17 mouse cellular contexts compared by ENCODE assay signal in genomic region chr8:111501724-111502464, GRCm38 (mm10). TPM values are rescaled to one million over a fixed set of nuclear protein-coding genes. Genes with fewer than 3 reads are reported as not detected.
DNase-seq lines count a peak whose midpoint lies in the region; ATAC-seq and TF ChIP-seq lines count a peak whose summit lies in the region.
"Had no signal": no experiment of that assay in that cellular context is flagged by ENCODE, and none has a peak within 500 bp of the region (broad histone marks: within the 10 kb centered on the region; RNA-seq: fewer than 3 reads in every experiment).

No protein-coding gene starts in this region.

- ATAC-seq in liver, embryonic 11.5 days (replicated peaks; ENCODE audit: low FRiP score), result no peak
- no peak for ATAC-seq in heart, embryonic 15.5 days (replicated peaks; ENCODE audit: insufficient number of reproducible peaks, insufficient read depth, low FRiP score, low read depth)
- ATAC-seq in megakaryocyte progenitor cell, adult 5-6 weeks (replicated peaks; ENCODE audit: poor library complexity), result peak; percentile 24; the same call in 1 of the 2 replicates
- ATAC-seq in forebrain, embryonic 16.5 days, result no peak
- ATAC-seq: forebrain, embryonic 14.5 days; hindbrain, embryonic 16.5 days had no signal

- no peaks in the 10 kb centered on the region for H3K27me3 ChIP-seq in liver, adult 2 months (ENCODE audit: control insufficient read depth, insufficient read depth, low read length)
- no peaks in the 10 kb centered on the region for H3K27me3 ChIP-seq in liver, embryonic 11.5 days (replicated peaks; ENCODE audit: control insufficient read depth, insufficient read depth, low read length)
- no peaks in the 10 kb centered on the region for H3K27me3 ChIP-seq in heart, embryonic 15.5 days
- H3K27me3 ChIP-seq in forebrain, embryonic 16.5 days (replicated peaks; ENCODE audit: control insufficient read depth, insufficient read depth, low read length), result no peaks in the 10 kb centered on the region
- H3K27me3 ChIP-seq: neural tube, embryonic 13.5 days had no signal

- no peak overlapping the region for H3K4me2 ChIP-seq in liver, embryonic 11.5 days
- H3K4me2 ChIP-seq in heart, embryonic 15.5 days, result 0 out of 2 replicates have a peak overlapping the region, but pooled peaks have one; percentile 6
- no peak overlapping the region for H3K4me2 ChIP-seq in forebrain, embryonic 16.5 days (ENCODE audit: low read length)
- H3K4me2 ChIP-seq: midbrain, embryonic 11.5 days; neural tube, embryonic 13.5 days had no signal

- TF ChIP-seq CTCF in liver, adult 2 months (IDR thresholded peaks at IDR 0.05; ENCODE audit: low read depth, low read length), result no peak

- no peaks in the 10 kb centered on the region for H3K4me1 ChIP-seq in liver, adult 2 months (ENCODE audit: control insufficient read depth, insufficient read depth, low read length)
- peaks cover 2% of the 10 kb centered on the region; the same call in 1 of the 2 replicates for H3K4me1 ChIP-seq in liver, embryonic 11.5 days (replicated peaks; ENCODE audit: control insufficient read depth, insufficient read depth, low read length)
- H3K4me1 ChIP-seq in heart, embryonic 15.5 days (replicated peaks), result peaks cover 12% of the 10 kb centered on the region
- no peaks in the 10 kb centered on the region for H3K4me1 ChIP-seq in forebrain, embryonic 16.5 days (replicated peaks; ENCODE audit: control insufficient read depth, insufficient read depth, low read length)
- H3K4me1 ChIP-seq: neural tube, embryonic 13.5 days had no signal

- TF ChIP-seq POLR2A in liver, adult 2 months (IDR thresholded peaks at IDR 0.05; ENCODE audit: extremely low read depth, insufficient read depth, low read length), result no peak

- H3K36me3 ChIP-seq in liver, adult 2 months (ENCODE audit: control insufficient read depth, insufficient read depth, low read length), result peaks cover 6% of the 10 kb centered on the region
- peaks cover 14% of the 10 kb centered on the region for H3K36me3 ChIP-seq in liver, embryonic 11.5 days (ENCODE audit: control insufficient read depth, insufficient read depth, low read length)
- peaks cover 8% of the 10 kb centered on the region; the same call in 1 of the 2 replicates for H3K36me3 ChIP-seq in heart, embryonic 15.5 days
- peaks cover 3% of the 10 kb centered on the region; the same call in 1 of the 2 replicates for H3K36me3 ChIP-seq in forebrain, embryonic 16.5 days (ENCODE audit: control insufficient read depth, insufficient read depth)

- peak overlapping the region; percentile 69 for H3K27ac ChIP-seq in liver, adult 2 months (replicated peaks; ENCODE audit: insufficient read depth, low read depth, low read length)
- H3K27ac ChIP-seq in liver, embryonic 11.5 days (ENCODE audit: low read depth, low read length), result no peak overlapping the region
- no peak overlapping the region for H3K27ac ChIP-seq in heart, embryonic 15.5 days
- H3K27ac ChIP-seq in forebrain, embryonic 16.5 days (ENCODE audit: low read length), result no peak overlapping the region
- H3K27ac ChIP-seq: liver, embryonic 14.5 days; neural tube, embryonic 13.5 days had no signal

- WGBS in liver, adult 2 months, result 75% methylated on average over 11 of the region's 11 CpGs
- WGBS in liver, embryonic 11.5 days, result 47% methylated on average over 11 of the region's 11 CpGs
- 32% methylated on average over 11 of the region's 11 CpGs for WGBS in heart, embryonic 15.5 days
- 79% methylated on average over 11 of the region's 11 CpGs for WGBS in forebrain, embryonic 16.5 days

- no peak for DNase-seq in liver, adult 2 months (ENCODE audit: extremely low read depth, low read depth, low spot score)
- DNase-seq in liver, embryonic 11.5 days (ENCODE audit: low spot score), result no peak
- peak; percentile 31 to 39 for DNase-seq in heart, adult 9 months (ENCODE audit: low spot score in 2 of 2)
- DNase-seq in urinary bladder, postnatal 10 days (ENCODE audit: low spot score), result no peak
- DNase-seq: cerebellum, postnatal 10 days; kidney, adult 11 months; spleen, adult 18-20 months; thymus, adult 18-20 months had no signal

- H3K79me2 ChIP-seq in liver, adult 2 months (ENCODE audit: control insufficient read depth, insufficient read depth, low read length), result no peaks in the 10 kb centered on the region

- H3K9ac ChIP-seq in liver, adult 2 months (ENCODE audit: low read depth, low read length), result no peak overlapping the region
- H3K9ac ChIP-seq in liver, embryonic 11.5 days (ENCODE audit: low read depth, low read length), result no peak overlapping the region
- no peak overlapping the region for H3K9ac ChIP-seq in heart, embryonic 15.5 days
- H3K9ac ChIP-seq in forebrain, embryonic 16.5 days (replicated peaks; ENCODE audit: low read depth, low read length), result no peak overlapping the region
- H3K9ac ChIP-seq: liver, embryonic 14.5 days; neural tube, embryonic 13.5 days had no signal

- no peaks in the 10 kb centered on the region for H3K9me3 ChIP-seq in liver, embryonic 11.5 days (ENCODE audit: control insufficient read depth, low read length)
- H3K9me3 ChIP-seq in heart, embryonic 15.5 days (replicated peaks), result no peaks in the 10 kb centered on the region
- H3K9me3 ChIP-seq in forebrain, embryonic 16.5 days (ENCODE audit: control insufficient read depth, low read length), result no peaks in the 10 kb centered on the region
- H3K9me3 ChIP-seq: G1E; neural tube, embryonic 13.5 days had no signal

- no peak overlapping the region for H3K4me3 ChIP-seq in liver, adult 2 months (ENCODE audit: insufficient read depth, low read depth, low read length)
- H3K4me3 ChIP-seq in liver, embryonic 11.5 days (ENCODE audit: low read depth, low read length), result no peak overlapping the region
- H3K4me3 ChIP-seq in heart, embryonic 15.5 days, result no peak overlapping the region
- H3K4me3 ChIP-seq in forebrain, embryonic 16.5 days (replicated peaks; ENCODE audit: low read length), result no peak overlapping the region
- H3K4me3 ChIP-seq: neural tube, embryonic 13.5 days had no signal

RNA-seq across cellular contexts. Expression of gene Wdr59, which starts 20.0 kb away (rescaled TPM):
- 4.8 and 5.4 TPM in 2 replicates for total RNA-seq in liver, adult 2 months (2014; rRNA removed)
- polyA plus RNA-seq in liver, adult 2 months (2012; rRNA removed), result 4.9 and 5.3 TPM in 2 replicates
- 3.1 and 3.8 TPM in 2 replicates for polyA plus RNA-seq in liver, embryonic 11.5 days (2014; fragmentation: Nextera tagmentation; extraction: Ambion mirVana)
- polyA plus RNA-seq in heart, embryonic 15.5 days (2015; fragmentation: Nextera tagmentation; extraction: Ambion mirVana), result 3.4 and 4.4 TPM in 2 replicates
- 4.5 and 6.8 TPM in 2 replicates for total RNA-seq in megakaryocyte progenitor cell, adult 5-6 weeks (2015)
- total RNA-seq in megakaryocyte progenitor cell, adult 5-6 weeks (2017), result 5.7 and 6.3 TPM in 2 replicates
- polyA plus RNA-seq in forebrain, embryonic 16.5 days (2015; fragmentation: Nextera tagmentation; extraction: Ambion mirVana), result 8.3 and 9.4 TPM in 2 replicates

RNA-seq across cellular contexts. Expression of gene Znrf1, which starts 34.0 kb away (rescaled TPM):
- 13.8 and 19.9 TPM in 2 replicates for total RNA-seq in liver, adult 2 months (2014; rRNA removed)
- polyA plus RNA-seq in liver, adult 2 months (2012; rRNA removed), result 35.9 and 44.3 TPM in 2 replicates
- 24.9 and 27.6 TPM in 2 replicates for polyA plus RNA-seq in liver, embryonic 11.5 days (2014; fragmentation: Nextera tagmentation; extraction: Ambion mirVana)
- polyA plus RNA-seq in heart, embryonic 15.5 days (2015; fragmentation: Nextera tagmentation; extraction: Ambion mirVana), result 21.9 and 31.0 TPM in 2 replicates
- total RNA-seq in megakaryocyte progenitor cell, adult 5-6 weeks (2015), result 71.1 and 76.6 TPM in 2 replicates
- 57.9 and 66.1 TPM in 2 replicates for total RNA-seq in megakaryocyte progenitor cell, adult 5-6 weeks (2017)
- polyA plus RNA-seq in forebrain, embryonic 16.5 days (2015; fragmentation: Nextera tagmentation; extraction: Ambion mirVana), result 66.0 and 70.3 TPM in 2 replicates

Comparison
In these comparisons a context has a peak if more than half of its experiments do, and no peak if none do; other contexts are left out.
1. DNase-seq: peak in heart, adult 9 months (2 of 2); none in liver, adult 2 months (single experiment), liver, embryonic 11.5 days (single experiment) and urinary bladder, postnatal 10 days (single experiment).